Mouse (Mus musculus) olfactory bulb, adult 2 months (tissue): ENCODE data around the gene Megf11.

ENCODE experiments used
- CTCF ChIP-seq: fragments of 200-500 bp; IDR thresholded peaks from 2 replicates; pipeline ENCODE4 v1.5.1; 2012; ENCODE audit warnings: low read depth, mild to moderate bottlenecking, low read length, moderate library complexity; ENCODE audit not compliant: insufficient read depth
- POLR2A ChIP-seq: fragments of 200-500 bp; IDR thresholded peaks from 2 replicates; pipeline ENCODE4 v1.6.1; 2012; ENCODE audit warnings: mild to moderate bottlenecking, low read depth, low read length, moderate library complexity; ENCODE audit not compliant: insufficient read depth

DNA sequence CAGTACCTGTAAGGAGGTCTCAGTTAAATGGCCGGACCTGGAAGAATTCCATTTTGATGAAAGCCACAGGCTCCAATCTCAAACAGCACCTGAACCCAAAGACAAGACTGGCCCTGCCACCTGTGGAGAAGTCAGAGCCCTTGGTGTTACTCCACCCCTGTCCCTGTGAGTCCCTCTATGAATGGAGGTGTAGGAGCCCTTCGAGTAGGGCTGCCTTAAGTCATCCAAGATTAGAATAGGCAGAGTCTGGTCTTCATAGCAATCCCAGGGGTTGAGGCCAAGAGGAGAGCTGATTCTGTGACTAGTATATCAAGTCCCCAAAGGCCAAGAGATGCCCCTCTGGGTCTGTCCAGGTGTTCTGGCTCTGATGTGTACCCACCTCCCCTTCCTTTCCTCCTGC, 305.3 kb downstream of the Megf11 start:
- TF ChIP-seq CTCF (no peak), POLR2A (no peak)
